Mouse (Mus musculus): ENCODE measurements around the gene 1700013G24Rik. TPM values are rescaled to one million over a fixed set of nuclear protein-coding genes. Genes with fewer than 3 reads are reported as not detected.
A peak's percentile ranks its signal among the peaks of the same experiment; 100 is the strongest.

1700013G24Rik gene
- total RNA-seq, 2 experiments from 2014 or later: not detected

GRCm38 (mm10) chr4:137454582-137454981 lies 1.5 kb downstream of the 1700013G24Rik start:
- no peak for DNase-seq (ENCODE audit: extremely low spot score in 1 of 2, low spot score in 1 of 2)

GRCm38 (mm10) chr4:137456581-137456980 lies 3.5 kb downstream of the 1700013G24Rik start:
- no peak for DNase-seq (ENCODE audit: extremely low spot score in 1 of 2, low spot score in 1 of 2)

DNA sequence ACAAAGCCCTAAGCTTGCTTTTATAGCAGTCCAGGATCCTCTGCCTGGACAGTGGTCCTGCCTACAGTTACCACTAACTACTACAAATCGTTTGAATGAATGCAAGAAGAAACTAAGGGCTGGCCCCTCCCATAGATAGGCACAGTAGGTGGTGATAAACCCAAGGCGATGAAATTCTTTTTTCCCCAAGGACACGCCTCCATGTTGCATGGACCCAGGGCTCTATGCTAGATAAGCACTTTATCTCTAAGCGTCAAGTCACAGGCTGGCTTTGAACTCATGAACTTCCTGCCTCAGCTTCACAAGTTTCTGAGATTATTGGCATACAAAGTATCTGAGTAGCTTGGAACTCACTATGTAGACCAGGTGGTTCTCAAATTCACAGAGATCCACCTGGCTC lies 4.2 kb downstream of the 1700013G24Rik start:
- no peak for DNase-seq (ENCODE audit: extremely low spot score in 1 of 2, low spot score in 1 of 2)

GRCm38 (mm10) chr4:137458310-137458709 lies 5.2 kb downstream of the 1700013G24Rik start:
- DNase-seq (ENCODE audit: extremely low spot score in 1 of 2, low spot score in 1 of 2): no peak

DNA sequence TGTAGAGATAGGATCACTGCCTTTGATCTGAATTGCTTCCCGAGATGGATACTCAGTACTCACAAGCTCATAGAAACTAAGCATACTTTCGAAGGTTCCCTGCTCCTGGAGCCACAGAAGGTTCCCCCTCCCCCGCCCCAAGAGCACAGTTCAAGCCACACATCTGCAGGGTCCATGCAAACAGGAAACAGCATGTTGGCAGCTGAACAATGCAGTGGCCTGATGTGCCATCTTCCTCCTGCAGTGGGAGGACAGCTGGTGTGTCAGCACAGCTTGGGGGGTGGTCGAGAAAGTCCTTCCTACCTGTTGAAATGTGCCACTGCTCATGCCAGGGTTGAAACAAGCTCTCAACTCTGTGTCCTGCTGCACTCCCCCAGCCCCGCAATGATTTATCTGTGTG lies 5.8 kb downstream of the 1700013G24Rik start:
- no peak for DNase-seq (ENCODE audit: extremely low spot score in 1 of 2, low spot score in 1 of 2)

- DNase-seq (ENCODE audit: extremely low spot score in 1 of 2, low spot score in 1 of 2): no peak
These were observed 7.6 kb downstream of the 1700013G24Rik start for GRCm38 (mm10) chr4:137460676-137461075.

DNA sequence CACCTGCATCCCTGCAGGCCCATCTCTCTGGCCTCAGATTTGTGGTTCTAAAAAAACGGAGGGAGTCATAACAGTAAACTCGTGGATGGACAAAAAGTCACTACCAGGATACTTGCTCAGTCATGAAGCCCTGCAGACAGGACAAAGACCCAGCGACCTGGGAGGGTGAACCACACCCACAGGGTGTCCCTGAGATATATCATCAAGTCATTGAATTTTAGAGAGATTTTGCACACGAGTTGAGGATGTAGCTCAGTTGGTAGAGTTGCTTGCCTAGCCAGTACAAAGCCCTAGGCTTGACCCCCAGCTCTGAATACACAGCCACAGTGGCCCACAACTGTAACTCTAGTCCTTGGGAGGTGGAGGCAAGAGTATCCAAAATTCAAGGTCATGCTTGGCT lies 8.1 kb downstream of the 1700013G24Rik start:
- no peak for DNase-seq (ENCODE audit: extremely low spot score in 1 of 2, low spot score in 1 of 2)

GRCm38 (mm10) chr4:137461981-137462690 lies 9.1 kb downstream of the 1700013G24Rik start:
- no peak for DNase-seq (ENCODE audit: extremely low spot score in 1 of 2, low spot score in 1 of 2)

DNA sequence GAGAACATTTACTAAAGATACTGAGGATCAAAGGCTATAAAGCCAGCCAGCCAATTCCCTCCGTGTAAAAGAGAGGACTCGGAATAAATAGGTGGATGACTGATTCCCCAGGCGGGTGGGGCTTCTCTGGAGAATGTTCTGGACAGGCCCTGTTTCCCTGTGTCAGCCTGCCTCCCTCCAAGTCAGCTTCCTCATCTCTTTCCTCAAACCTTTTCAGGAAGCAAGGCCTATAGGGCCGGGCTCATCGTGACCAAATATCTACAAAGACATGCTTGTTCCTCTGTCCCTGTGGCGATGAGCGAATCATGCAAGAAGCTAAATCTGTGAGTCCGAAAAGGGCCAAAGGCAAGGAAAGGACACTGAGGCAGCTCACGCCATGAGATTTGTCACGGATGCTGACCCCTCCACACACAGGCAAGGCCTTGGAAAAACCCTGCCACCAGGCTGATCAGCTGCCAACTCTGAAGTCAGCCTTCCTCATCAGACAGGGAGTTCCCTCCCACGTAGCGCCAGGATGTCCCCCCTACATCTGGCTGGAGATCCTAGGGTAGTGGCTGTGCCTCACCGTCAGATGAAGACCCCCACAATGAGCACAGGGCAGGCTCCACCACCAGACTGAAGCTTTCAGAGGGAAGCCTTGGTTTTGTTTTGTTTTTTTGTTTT lies 12.2 kb downstream of the 1700013G24Rik start:
- no peak for DNase-seq (ENCODE audit: extremely low spot score in 1 of 2, low spot score in 1 of 2)

DNA sequence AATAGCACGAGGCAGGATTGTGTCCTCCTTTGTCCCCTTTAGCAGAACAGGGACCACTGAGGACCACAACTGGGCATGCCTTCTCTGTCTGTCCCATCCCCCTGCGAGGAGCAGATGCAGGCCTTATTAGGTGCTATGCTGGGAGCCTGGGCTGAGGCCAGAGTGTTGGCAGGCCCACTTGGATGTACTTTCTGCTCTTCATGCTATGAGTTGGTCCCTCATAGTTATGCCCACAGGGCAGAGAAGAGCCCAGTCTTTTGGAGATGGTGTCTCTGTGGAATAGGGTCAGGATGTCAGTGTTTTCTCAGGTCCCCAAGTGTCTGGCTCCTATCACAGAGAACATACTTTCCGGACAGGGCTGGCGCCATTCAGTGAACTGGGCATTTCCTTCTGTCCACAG lies 13.9 kb downstream of the 1700013G24Rik start:
- no peak for DNase-seq (ENCODE audit: extremely low spot score in 1 of 2, low spot score in 1 of 2)

DNA sequence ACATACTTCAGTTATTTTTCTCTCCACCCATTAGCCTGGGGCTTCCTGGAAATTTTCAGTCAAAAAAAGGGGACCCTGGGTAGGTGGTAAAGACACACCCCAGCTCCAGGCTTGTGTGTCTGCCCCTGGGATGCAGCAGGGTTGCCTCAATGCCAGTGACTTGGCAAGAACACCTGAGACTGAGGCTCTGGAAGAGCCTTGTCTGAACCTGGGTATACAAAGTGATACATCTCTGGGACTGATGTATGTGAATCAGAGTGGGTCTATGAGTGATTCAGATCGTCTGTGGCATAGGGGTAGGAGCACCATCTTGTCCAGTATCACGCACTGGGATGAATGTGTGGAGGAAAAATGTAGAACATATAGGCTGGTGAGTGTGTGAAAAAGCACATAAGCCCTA lies 14.4 kb downstream of the 1700013G24Rik start:
- DNase-seq (ENCODE audit: extremely low spot score in 1 of 2, low spot score in 1 of 2): no peak

GRCm38 (mm10) chr4:137468260-137469080 lies 15.4 kb downstream of the 1700013G24Rik start, which contains the start of gene Hspg2:
Gene Hspg2, plus strand, starts transcription at chr4:137468769.
- DNase-seq (ENCODE audit: extremely low spot score in 1 of 2, low spot score in 1 of 2): peak; percentile 59 to 69

- no peak for DNase-seq (ENCODE audit: extremely low spot score in 1 of 2, low spot score in 1 of 2)
These were observed 16.2 kb downstream of the 1700013G24Rik start for GRCm38 (mm10) chr4:137469081-137469844.

DNA sequence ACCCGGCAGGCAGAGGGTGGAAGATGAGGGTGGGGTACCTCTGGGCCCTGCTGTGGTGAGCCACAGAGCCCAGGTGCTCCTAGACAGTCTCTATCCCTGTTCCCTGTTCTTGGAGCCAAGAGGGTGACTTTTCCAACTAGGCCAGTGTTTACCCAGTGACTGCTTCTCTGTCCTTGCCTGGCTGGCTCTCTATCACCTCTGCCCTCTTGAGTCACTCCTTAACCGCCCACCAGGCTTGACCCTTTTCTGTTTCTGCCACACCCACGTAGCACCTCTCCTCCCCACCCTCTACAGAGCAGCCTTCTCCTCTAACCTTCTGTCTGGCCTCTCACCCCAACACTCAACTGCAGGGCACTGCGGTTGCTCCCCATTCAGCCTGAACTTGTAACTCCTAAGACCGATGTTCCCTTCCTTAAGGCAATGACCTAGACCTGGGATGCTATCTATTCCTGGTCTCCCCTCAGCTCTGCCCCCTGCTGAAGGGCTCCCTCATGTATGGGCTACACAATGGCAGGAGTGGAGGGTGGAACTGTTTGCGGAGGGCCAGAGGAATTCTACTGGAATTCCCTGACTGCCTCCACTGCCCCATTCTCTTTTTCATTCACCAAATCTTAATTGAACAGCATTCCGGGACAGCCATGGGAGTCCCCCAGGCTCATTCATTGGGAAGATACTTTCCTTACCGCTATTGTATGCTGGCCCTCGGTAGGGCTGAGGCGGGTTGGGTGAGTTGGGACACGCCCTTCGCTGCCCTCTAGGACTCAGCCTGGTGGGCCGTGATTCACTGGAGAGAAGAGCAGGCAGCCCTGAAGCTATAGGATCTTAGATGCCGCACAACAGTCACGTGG lies 17.0 kb downstream of the 1700013G24Rik start:
- DNase-seq (ENCODE audit: extremely low spot score in 1 of 2, low spot score in 1 of 2): no peak

DNA sequence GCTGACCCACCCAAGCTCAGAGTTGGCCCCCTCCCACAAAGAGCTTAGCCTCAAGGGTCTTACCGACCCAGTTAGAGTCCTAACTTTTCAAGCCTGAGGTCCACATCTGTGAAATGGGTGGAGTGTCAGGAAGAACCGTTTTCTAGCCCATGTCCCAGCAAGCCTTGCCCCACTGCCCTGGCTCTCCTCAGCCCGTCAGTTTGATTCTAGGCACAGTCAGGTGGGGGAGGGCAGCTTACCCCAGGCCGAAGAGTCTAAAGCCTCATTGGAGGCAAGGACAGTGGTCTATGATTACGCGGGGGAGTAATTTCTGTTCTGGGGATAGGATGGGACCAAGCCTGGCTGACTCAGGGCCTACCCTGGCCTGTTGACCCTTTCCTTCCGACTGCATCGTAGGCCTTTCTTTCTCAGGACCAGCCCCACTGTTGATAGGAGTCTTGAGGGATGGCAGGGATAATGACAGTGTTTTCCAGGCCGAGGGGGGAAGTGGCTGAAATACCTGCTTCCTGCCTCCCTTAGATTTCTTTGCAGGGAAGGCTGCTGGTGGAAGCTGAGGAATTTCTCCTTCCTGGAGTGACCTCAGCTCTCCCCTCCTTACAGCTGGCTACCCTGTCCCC lies 17.7 kb downstream of the 1700013G24Rik start:
- no peak for DNase-seq (ENCODE audit: extremely low spot score in 1 of 2, low spot score in 1 of 2)

DNA sequence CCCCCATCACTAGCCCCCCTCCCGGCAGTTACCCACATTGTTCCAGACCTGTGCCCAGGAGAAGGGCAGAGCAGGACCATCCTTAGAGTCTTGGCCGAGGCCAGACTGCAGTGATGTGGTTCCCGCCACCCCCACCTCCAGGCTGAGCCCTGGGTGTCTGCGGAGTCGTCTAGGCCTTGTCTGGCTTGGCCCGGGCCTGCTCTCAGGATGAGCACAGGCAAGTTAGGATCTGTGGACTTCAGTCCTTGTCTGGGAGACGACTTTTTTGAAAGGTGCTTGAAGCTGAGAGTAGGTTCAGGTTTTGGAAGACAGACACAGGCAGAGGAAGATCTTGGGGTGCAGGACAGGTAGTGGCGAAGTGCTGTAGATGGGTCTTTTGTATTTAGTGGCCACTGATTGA lies 18.2 kb downstream of the 1700013G24Rik start:
- DNase-seq (ENCODE audit: extremely low spot score in 1 of 2, low spot score in 1 of 2): no peak

GRCm38 (mm10) chr4:137473240-137473639 lies 20.2 kb downstream of the 1700013G24Rik start:
- no peak for DNase-seq (ENCODE audit: extremely low spot score in 1 of 2, low spot score in 1 of 2)

- DNase-seq (ENCODE audit: extremely low spot score in 1 of 2, low spot score in 1 of 2): no peak
These were observed 20.8 kb downstream of the 1700013G24Rik start for GRCm38 (mm10) chr4:137473701-137474388.
